Comparison of ENCODE assay signal across 13 mouse cellular contexts in genomic region chr11:57013464-57014190, GRCm38 (mm10). TPM values are rescaled to one million over a fixed set of nuclear protein-coding genes. Genes with fewer than 3 reads are reported as not detected.
DNase-seq lines count a peak whose midpoint lies in the region; ATAC-seq and TF ChIP-seq lines count a peak whose summit lies in the region.
"Had no signal": no experiment of that assay in that cellular context is flagged by ENCODE, and none has a peak within 500 bp of the region (broad histone marks: within the 10 kb centered on the region; RNA-seq: fewer than 3 reads in every experiment).

No protein-coding gene starts in this region.

- H3K4me3 ChIP-seq in forebrain, embryonic 12.5 days (replicated peaks), result peak overlapping the region; percentile 36
- no peak overlapping the region for H3K4me3 ChIP-seq in forebrain, embryonic 11.5 days (ENCODE audit: low read depth, low read length)
- H3K4me3 ChIP-seq in forebrain, embryonic 15.5 days, result peak overlapping the region; percentile 52
- peak overlapping the region; percentile 55 for H3K4me3 ChIP-seq in midbrain, postnatal 0 days (ENCODE audit: low read depth, low read length)
- H3K4me3 ChIP-seq: lung, embryonic 15.5 days had no signal

- H3K27ac ChIP-seq in forebrain, embryonic 12.5 days, result no peak overlapping the region
- H3K27ac ChIP-seq in forebrain, embryonic 11.5 days (ENCODE audit: low read depth, low read length), result no peak overlapping the region
- H3K27ac ChIP-seq in forebrain, embryonic 15.5 days (replicated peaks), result no peak overlapping the region
- H3K27ac ChIP-seq in midbrain, postnatal 0 days (ENCODE audit: low read depth, low read length), result no peak overlapping the region
- H3K27ac ChIP-seq: lung, embryonic 15.5 days had no signal

- no peak for TF ChIP-seq CTCF in midbrain, postnatal 0 days (IDR thresholded peaks at IDR 0.05)

- H3K27me3 ChIP-seq in forebrain, embryonic 12.5 days, result peaks cover 29% of the 10 kb centered on the region
- peaks cover 2% of the 10 kb centered on the region; the same call in 1 of the 2 replicates for H3K27me3 ChIP-seq in forebrain, embryonic 11.5 days (ENCODE audit: control insufficient read depth, insufficient read depth, low read length)
- H3K27me3 ChIP-seq in forebrain, embryonic 15.5 days, result no peaks in the 10 kb centered on the region
- H3K27me3 ChIP-seq in midbrain, postnatal 0 days (ENCODE audit: insufficient read depth, low read length), result no peaks in the 10 kb centered on the region

- H3K36me3 ChIP-seq in forebrain, embryonic 12.5 days (replicated peaks), result no peaks in the 10 kb centered on the region
- no peaks in the 10 kb centered on the region for H3K36me3 ChIP-seq in forebrain, embryonic 11.5 days (ENCODE audit: control insufficient read depth, insufficient read depth, low read length)
- no peaks in the 10 kb centered on the region for H3K36me3 ChIP-seq in forebrain, embryonic 15.5 days
- no peaks in the 10 kb centered on the region for H3K36me3 ChIP-seq in midbrain, postnatal 0 days (ENCODE audit: insufficient read depth, low read length)
- H3K36me3 ChIP-seq: lung, embryonic 15.5 days had no signal

- WGBS in forebrain, embryonic 12.5 days, result 76% methylated on average over 9 of the region's 9 CpGs
- 77% methylated on average over 9 of the region's 9 CpGs for WGBS in forebrain, embryonic 11.5 days
- WGBS in forebrain, embryonic 15.5 days, result 67% methylated on average over 9 of the region's 9 CpGs
- WGBS in midbrain, postnatal 0 days, result 54% methylated on average over 9 of the region's 9 CpGs

- no peak for DNase-seq in forebrain, embryonic 11.5 days (ENCODE audit: low spot score)
- peak; percentile 40 for DNase-seq in layer of hippocampus, adult 9-11 months
- no peak for DNase-seq in layer of hippocampus, adult 11-12 months (ENCODE audit: low spot score)
- DNase-seq in midbrain, postnatal 0 days (ENCODE audit: low spot score), result no peak
- DNase-seq in gastrocnemius, postnatal 25 days, result no peak
- DNase-seq in kidney, postnatal 36 days, result no peak
- DNase-seq: cerebellum, adult 18-20 months; heart, postnatal 4 days; kidney, adult 9 months had no signal

- ATAC-seq in forebrain, embryonic 12.5 days (ENCODE audit: low FRiP score), result no peak
- no peak for ATAC-seq in forebrain, embryonic 11.5 days (replicated peaks; ENCODE audit: low FRiP score)
- no peak for ATAC-seq in forebrain, embryonic 15.5 days (replicated peaks)
- no peak for ATAC-seq in midbrain, postnatal 0 days (ENCODE audit: low FRiP score)

- H3K9ac ChIP-seq in forebrain, embryonic 12.5 days, result no peak overlapping the region
- no peak overlapping the region for H3K9ac ChIP-seq in forebrain, embryonic 11.5 days (ENCODE audit: low read length)
- peak overlapping the region; percentile 54 for H3K9ac ChIP-seq in forebrain, embryonic 15.5 days (replicated peaks)
- H3K9ac ChIP-seq in midbrain, postnatal 0 days (replicated peaks; ENCODE audit: low read length, poor library complexity, severe bottlenecking), result peak overlapping the region; percentile 60; the same call in 1 of the 2 replicates
- H3K9ac ChIP-seq: lung, embryonic 15.5 days had no signal

- no peaks in the 10 kb centered on the region for H3K9me3 ChIP-seq in forebrain, embryonic 12.5 days
- H3K9me3 ChIP-seq in forebrain, embryonic 11.5 days (ENCODE audit: control insufficient read depth, low read length), result no peaks in the 10 kb centered on the region
- no peaks in the 10 kb centered on the region for H3K9me3 ChIP-seq in forebrain, embryonic 15.5 days
- no peaks in the 10 kb centered on the region for H3K9me3 ChIP-seq in midbrain, postnatal 0 days (ENCODE audit: low read length)
- H3K9me3 ChIP-seq: lung, embryonic 15.5 days had no signal

- peaks cover 19% of the 10 kb centered on the region for H3K4me1 ChIP-seq in forebrain, embryonic 12.5 days
- peaks cover 2% of the 10 kb centered on the region; the same call in 1 of the 2 replicates for H3K4me1 ChIP-seq in forebrain, embryonic 11.5 days (replicated peaks; ENCODE audit: control insufficient read depth, insufficient read depth, low read length)
- peaks cover 26% of the 10 kb centered on the region for H3K4me1 ChIP-seq in forebrain, embryonic 15.5 days
- H3K4me1 ChIP-seq in midbrain, postnatal 0 days (ENCODE audit: insufficient read depth, low read length), result 0 out of 2 replicates have a peak, but pooled peaks cover 6% of the 10 kb centered on the region
- H3K4me1 ChIP-seq: lung, embryonic 15.5 days had no signal

- H3K4me2 ChIP-seq in forebrain, embryonic 12.5 days, result peak overlapping the region; percentile 49
- no peak overlapping the region for H3K4me2 ChIP-seq in forebrain, embryonic 11.5 days (ENCODE audit: low read depth, low read length, severe bottlenecking)
- H3K4me2 ChIP-seq in forebrain, embryonic 15.5 days (replicated peaks), result peak overlapping the region; percentile 53
- peak overlapping the region; percentile 70 for H3K4me2 ChIP-seq in midbrain, postnatal 0 days (ENCODE audit: low read depth, low read length, poor library complexity, severe bottlenecking)
- H3K4me2 ChIP-seq: lung, embryonic 15.5 days had no signal

RNA-seq across cellular contexts. Expression of gene Gria1, which starts 2.4 kb away (rescaled TPM):
- 9.6 and 9.7 TPM in 2 replicates for polyA plus RNA-seq in forebrain, embryonic 12.5 days (2016; fragmentation: Nextera tagmentation; extraction: Ambion mirVana)
- 2.4 and 2.6 TPM in 2 replicates for polyA plus RNA-seq in forebrain, embryonic 11.5 days (2014; fragmentation: Nextera tagmentation; extraction: Ambion mirVana)
- polyA plus RNA-seq in forebrain, embryonic 15.5 days (2015; fragmentation: Nextera tagmentation; extraction: Ambion mirVana), result 55.2 and 60.6 TPM in 2 replicates
- 73.4 and 76.1 TPM in 2 replicates for total RNA-seq in midbrain, postnatal 0 days (2014; rRNA removed)
- 51.9 and 61.8 TPM in 2 replicates for polyA plus RNA-seq in midbrain, postnatal 0 days (2015; fragmentation: Nextera tagmentation; extraction: Ambion mirVana)
- total RNA-seq in gastrocnemius, postnatal 25 days (2021), result under 1 TPM; 0.05 to 0.69 TPM
- total RNA-seq: monocyte, adult 5-6 weeks had no signal

Comparison
In these comparisons a context has a peak if more than half of its experiments do, and no peak if none do; other contexts are left out.
1. H3K9ac ChIP-seq: peak in forebrain, embryonic 15.5 days (single experiment) and midbrain, postnatal 0 days (single experiment); none in forebrain, embryonic 12.5 days (single experiment) and forebrain, embryonic 11.5 days (single experiment).